Comparison of ENCODE assay signal across 8 mouse cellular contexts in genomic region chr19:57609361-57610057, GRCm38 (mm10). TPM values are rescaled to one million over a fixed set of nuclear protein-coding genes. Genes with fewer than 3 reads are reported as not detected.
DNase-seq lines count a peak whose midpoint lies in the region; ATAC-seq and TF ChIP-seq lines count a peak whose summit lies in the region.

No protein-coding gene starts in this region.

- no peaks in the 10 kb centered on the region for H3K27me3 ChIP-seq in embryonic facial prominence, embryonic 14.5 days (replicated peaks; ENCODE audit: control insufficient read depth, insufficient read depth, low read length)
- H3K27me3 ChIP-seq in heart, embryonic 15.5 days: no peaks in the 10 kb centered on the region
- no peaks in the 10 kb centered on the region for H3K27me3 ChIP-seq in kidney, postnatal 0 days (ENCODE audit: insufficient read depth, low read length)
- H3K27me3 ChIP-seq in stomach, embryonic 16.5 days (ENCODE audit: control insufficient read depth, insufficient read depth, low read length): no peaks in the 10 kb centered on the region

- ATAC-seq in embryonic facial prominence, embryonic 14.5 days (ENCODE audit: low read depth): no peak
- no peak for ATAC-seq in heart, embryonic 15.5 days (replicated peaks; ENCODE audit: insufficient number of reproducible peaks, insufficient read depth, low FRiP score, low read depth)
- no peak for ATAC-seq in kidney, postnatal 0 days (replicated peaks; ENCODE audit: low FRiP score, low read depth)
- no peak for ATAC-seq in stomach, embryonic 16.5 days (ENCODE audit: insufficient read depth, low FRiP score)

- 0 out of 2 replicates have a peak, but pooled peaks cover 4% of the 10 kb centered on the region for H3K9me3 ChIP-seq in embryonic facial prominence, embryonic 14.5 days (ENCODE audit: control insufficient read depth, low read length)
- no peaks in the 10 kb centered on the region for H3K9me3 ChIP-seq in heart, embryonic 15.5 days (replicated peaks)
- no peaks in the 10 kb centered on the region for H3K9me3 ChIP-seq in kidney, postnatal 0 days (replicated peaks; ENCODE audit: low read length)
- no peaks in the 10 kb centered on the region for H3K9me3 ChIP-seq in stomach, embryonic 16.5 days (replicated peaks; ENCODE audit: control insufficient read depth, low read length)

- H3K79me2 ChIP-seq in macrophage (ENCODE audit: inconsistent target): peaks cover 4% of the 10 kb centered on the region; the same call in 1 of the 2 replicates

- DNase-seq in thymus, adult 18-20 months: peak; percentile 13 to 19
- no peak for DNase-seq in thymus, postnatal 0 days (ENCODE audit: low spot score)
- DNase-seq in embryonic facial prominence, embryonic 14.5 days (ENCODE audit: low spot score): peak; percentile 82
- peak; percentile 51 for DNase-seq in kidney, postnatal 0 days (ENCODE audit: low spot score)
- no peak for DNase-seq in urinary bladder, adult 2 months (ENCODE audit: low spot score)

- WGBS in embryonic facial prominence, embryonic 14.5 days: 12% methylated on average over 12 of the region's 12 CpGs
- WGBS in heart, embryonic 15.5 days: 17% methylated on average over 12 of the region's 12 CpGs
- WGBS in kidney, postnatal 0 days: 17% methylated on average over 12 of the region's 12 CpGs
- whole genome bisulfite sequencing in macrophage (ENCODE audit: missing documents): 13% methylated on average over 12 of the region's 12 CpGs
- 8% methylated on average over 12 of the region's 12 CpGs for WGBS in stomach, embryonic 16.5 days

- H3K9ac ChIP-seq in embryonic facial prominence, embryonic 14.5 days (ENCODE audit: low read depth, low read length): peak overlapping the region; percentile 92
- peak overlapping the region; percentile 87 for H3K9ac ChIP-seq in heart, embryonic 15.5 days
- H3K9ac ChIP-seq in kidney, postnatal 0 days (ENCODE audit: low read depth, low read length): peak overlapping the region; percentile 96
- peak overlapping the region; percentile 98 for H3K9ac ChIP-seq in stomach, embryonic 16.5 days (ENCODE audit: low read length)

- H3K36me3 ChIP-seq in embryonic facial prominence, embryonic 14.5 days (ENCODE audit: control insufficient read depth, insufficient read depth, low read length): no peaks in the 10 kb centered on the region
- no peaks in the 10 kb centered on the region for H3K36me3 ChIP-seq in heart, embryonic 15.5 days
- H3K36me3 ChIP-seq in kidney, postnatal 0 days (ENCODE audit: insufficient read depth, low read length): no peaks in the 10 kb centered on the region
- no peaks in the 10 kb centered on the region for H3K36me3 ChIP-seq in macrophage (ENCODE audit: inconsistent target)
- H3K36me3 ChIP-seq in stomach, embryonic 16.5 days (ENCODE audit: control insufficient read depth, insufficient read depth, low read length): no peaks in the 10 kb centered on the region

- H3K4me3 ChIP-seq in embryonic facial prominence, embryonic 14.5 days (ENCODE audit: low read depth, low read length): peak overlapping the region; percentile 97
- H3K4me3 ChIP-seq in heart, embryonic 15.5 days: peak overlapping the region; percentile 95
- H3K4me3 ChIP-seq in kidney, postnatal 0 days (replicated peaks; ENCODE audit: low read depth, low read length): peak overlapping the region; percentile 95
- H3K4me3 ChIP-seq in macrophage (ENCODE audit: inconsistent target): peak overlapping the region; percentile 36; the same call in 1 of the 2 replicates
- H3K4me3 ChIP-seq in stomach, embryonic 16.5 days (replicated peaks; ENCODE audit: low read length): peak overlapping the region; percentile 88

- H3K27ac ChIP-seq in embryonic facial prominence, embryonic 14.5 days (replicated peaks; ENCODE audit: low read depth, low read length): peak overlapping the region; percentile 98
- H3K27ac ChIP-seq in heart, embryonic 15.5 days: peak overlapping the region; percentile 97
- peak overlapping the region; percentile 89 for H3K27ac ChIP-seq in kidney, postnatal 0 days
- peak overlapping the region; percentile 83 for H3K27ac ChIP-seq in macrophage
- peak overlapping the region; percentile 95 for H3K27ac ChIP-seq in stomach, embryonic 16.5 days (ENCODE audit: low read length)

- peak overlapping the region; percentile 97 for H3K4me2 ChIP-seq in embryonic facial prominence, embryonic 14.5 days (ENCODE audit: low read depth, low read length)
- peak overlapping the region; percentile 100 for H3K4me2 ChIP-seq in heart, embryonic 15.5 days
- H3K4me2 ChIP-seq in kidney, postnatal 0 days (ENCODE audit: low read length): peak overlapping the region; percentile 98
- peak overlapping the region; percentile 62 for H3K4me2 ChIP-seq in stomach, embryonic 16.5 days (ENCODE audit: low read depth, low read length)

- TF ChIP-seq CTCF in kidney, postnatal 0 days (IDR thresholded peaks at IDR 0.05; ENCODE audit: low read depth): no peak

- peaks cover 24% of the 10 kb centered on the region for H3K4me1 ChIP-seq in embryonic facial prominence, embryonic 14.5 days (ENCODE audit: control insufficient read depth, insufficient read depth, low read length)
- H3K4me1 ChIP-seq in heart, embryonic 15.5 days (replicated peaks): peaks cover 18% of the 10 kb centered on the region
- H3K4me1 ChIP-seq in kidney, postnatal 0 days (replicated peaks; ENCODE audit: insufficient read depth, low read length): 0 out of 2 replicates have a peak, but pooled peaks cover 3% of the 10 kb centered on the region
- H3K4me1 ChIP-seq in stomach, embryonic 16.5 days (ENCODE audit: control insufficient read depth, insufficient read depth, low read length): peaks cover 11% of the 10 kb centered on the region

RNA-seq across cellular contexts. Expression of gene Atrnl1, which starts 1.3 kb away (rescaled TPM):
- polyA plus RNA-seq in thymus, postnatal 0 days (2015; fragmentation: Nextera tagmentation; extraction: Ambion mirVana): 2.4 and 3.0 TPM in 2 replicates
- polyA plus RNA-seq in embryonic facial prominence, embryonic 14.5 days (2014; fragmentation: Nextera tagmentation; extraction: Ambion mirVana): 7.2 and 7.8 TPM in 2 replicates
- 2.9 and 3.8 TPM in 2 replicates for polyA plus RNA-seq in heart, embryonic 15.5 days (2015; fragmentation: Nextera tagmentation; extraction: Ambion mirVana)
- 8.1 and 8.5 TPM in 2 replicates for polyA plus RNA-seq in kidney, postnatal 0 days (2015; fragmentation: Nextera tagmentation; extraction: Ambion mirVana)
- 100 to 1,000 TPM in 1 of 26 experiments, 10 to 100 TPM in 25; 43.6 to 102 (median 57.2) TPM for total RNA-seq in macrophage (2018; cell fraction: chromatin; rRNA removed)
- 10 to 100 TPM in 9 of 26 experiments, 1 to 10 TPM in 17; 5.4 to 16.1 (median 9.4) TPM for total RNA-seq in macrophage (2018; cell fraction: cytosol; rRNA removed)
- 10 to 100 TPM; 14.7 to 76.1 (median 34.5) TPM for total RNA-seq in macrophage (2018; cell fraction: nucleus; rRNA removed)
- 1.5 to 11.7 TPM (median 5.7 TPM) in 3 replicates for polyA plus RNA-seq in macrophage (2018)
- polyA plus RNA-seq in stomach, embryonic 16.5 days (2015; fragmentation: Nextera tagmentation; extraction: Ambion mirVana): 5.5 and 5.7 TPM in 2 replicates
- polyA plus RNA-seq in urinary bladder, adult 2 months (2012; rRNA removed): 10.9 and 14.2 TPM in 2 replicates

Comparison
In these comparisons a context has a peak if more than half of its experiments do, and no peak if none do; other contexts are left out.
1. DNase-seq: peak in thymus, adult 18-20 months (2 of 2), embryonic facial prominence, embryonic 14.5 days (single experiment) and kidney, postnatal 0 days (single experiment); none in thymus, postnatal 0 days (single experiment) and urinary bladder, adult 2 months (single experiment).
2. H3K4me3 ChIP-seq: peak in every context shown above with its lines; median percentile 97 in embryonic facial prominence, embryonic 14.5 days; 95 in heart, embryonic 15.5 days; 95 in kidney, postnatal 0 days; 88 in stomach, embryonic 16.5 days; 36 in macrophage.
3. Peak in every context shown above with its lines, with median percentiles within 50 percentile points of each other: H3K27ac ChIP-seq, H3K4me2 ChIP-seq and H3K9ac ChIP-seq.